Mouse (Mus musculus) lung, postnatal 25 days (tissue): ENCODE data around the gene Gm12185.
"Not testable (repeated sequence)": the region's sequence is repeated elsewhere in the genome, so short reads cannot be mapped to it uniquely, and the experiment has no call there.

ENCODE experiments used
- DNase-seq: peaks from one replicate; pipeline ENCODE4 v3.0.0; 2022; ENCODE audit warnings: low spot score

Gene Gm12185

GRCm38 (mm10) chr11:48991740-48992520 lies at the start of gene Gm12185:
Gm12185 (minus strand) TSS chr11:48992226.
- DNase-seq = not testable (repeated sequence)

- DNase-seq = not testable (repeated sequence)
These were observed 20.0 kb upstream of the Gm12185 start for GRCm38 (mm10) chr11:49012074-49012473.

GRCm38 (mm10) chr11:49006785-49007184 lies 14.8 kb upstream of the Gm12185 start:
- not testable (repeated sequence) for DNase-seq

- DNase-seq = not testable (repeated sequence)
These were observed 14.3 kb upstream of the Gm12185 start for GRCm38 (mm10) chr11:49006317-49006716.

GRCm38 (mm10) chr11:49000411-49000810 lies 8.4 kb upstream of the Gm12185 start:
- DNase-seq = not testable (repeated sequence)

GRCm38 (mm10) chr11:48994018-48994417 lies 2.0 kb upstream of the Gm12185 start, which contains the start of gene Tgtp1:
Tgtp1 (minus strand) TSS chr11:48994172.
- not testable (repeated sequence) for DNase-seq

- DNase-seq = not testable (repeated sequence)
These were observed 1.3 kb upstream of the Gm12185 start for GRCm38 (mm10) chr11:48993296-48993695.

- DNase-seq = not testable (repeated sequence)
These were observed 2.0 kb downstream of the Gm12185 start for GRCm38 (mm10) chr11:48989981-48990380.

GRCm38 (mm10) chr11:48988219-48988618 lies 3.8 kb downstream of the Gm12185 start:
- not testable (repeated sequence) for DNase-seq

- not testable (repeated sequence) for DNase-seq
These were observed 9.2 kb downstream of the Gm12185 start for GRCm38 (mm10) chr11:48982848-48983247.

GRCm38 (mm10) chr11:48980052-48980451 lies 12.0 kb downstream of the Gm12185 start:
- not testable (repeated sequence) for DNase-seq

GRCm38 (mm10) chr11:48979251-48979650 lies 12.8 kb downstream of the Gm12185 start, which contains the start of gene 9930111J21Rik1:
9930111J21Rik1 (minus strand) TSS chr11:48979398.
- DNase-seq = not testable (repeated sequence)

GRCm38 (mm10) chr11:48978240-48978939 lies 13.6 kb downstream of the Gm12185 start, which contains the start of gene Olfr56:
Olfr56 (plus strand) TSS chr11:48978889.
- not testable (repeated sequence) for DNase-seq

GRCm38 (mm10) chr11:48974686-48975085 lies 17.3 kb downstream of the Gm12185 start:
- not testable (repeated sequence) for DNase-seq

- DNase-seq = not testable (repeated sequence)
These were observed 45.9 kb downstream of the Gm12185 start, which contains the start of gene Psme2b for GRCm38 (mm10) chr11:48946090-48946489. Psme2b (minus strand) TSS chr11:48946190.

- DNase-seq = not testable (repeated sequence)
These were observed 52.7 kb downstream of the Gm12185 start for GRCm38 (mm10) chr11:48939286-48939685.

GRCm38 (mm10) chr11:48935291-48935690 lies 56.7 kb downstream of the Gm12185 start:
- not testable (repeated sequence) for DNase-seq

GRCm38 (mm10) chr11:48933923-48934322 lies 58.1 kb downstream of the Gm12185 start:
- DNase-seq = not testable (repeated sequence)

- peak; percentile 8 for DNase-seq
These were observed 58.6 kb downstream of the Gm12185 start for GRCm38 (mm10) chr11:48933422-48933821.

GRCm38 (mm10) chr11:48928068-48928467 lies 64.0 kb downstream of the Gm12185 start:
- DNase-seq = not testable (repeated sequence)

GRCm38 (mm10) chr11:48926437-48926836 lies 65.6 kb downstream of the Gm12185 start:
- not testable (repeated sequence) for DNase-seq

GRCm38 (mm10) chr11:48923818-48924217 lies 68.2 kb downstream of the Gm12185 start:
- not testable (repeated sequence) for DNase-seq
